Mouse (Mus musculus) limb, embryonic 13.5 days (tissue): Measurements from ENCODE around the gene Vdr. TPM values are rescaled to one million over a fixed set of nuclear protein-coding genes. Genes with fewer than 3 reads are reported as not detected.

Experiments
- ATAC-seq: fragments of 200-750 bp; cut with Nextera tagmentation; 2 replicates; pipeline ENCODE4 v1.8.0; 2017; ENCODE audit warnings: low read depth, moderate number of reproducible peaks, moderate TSS enrichment; ENCODE audit not compliant: low FRiP score
- H3K27ac ChIP-seq: fragments of 300-500 bp; sonication (generic); 2 replicates; pipeline ENCODE4 v1.5.1; 2015; ENCODE audit warnings: inconsistent platforms, mild to moderate bottlenecking, moderate library complexity
- H3K27me3 ChIP-seq: fragments of 300-500 bp; sonication (generic); 2 replicates; pipeline ENCODE4 v1.6.1; 2015; ENCODE audit warnings: mild to moderate bottlenecking, inconsistent platforms
- H3K36me3 ChIP-seq: fragments of 300-500 bp; sonication (generic); 2 replicates; pipeline ENCODE4 v1.6.1; 2015; ENCODE audit warnings: inconsistent platforms, mild to moderate bottlenecking, moderate library complexity
- H3K4me1 ChIP-seq: fragments of 300-500 bp; sonication (generic); 2 replicates; pipeline ENCODE4 v1.6.1; 2015; ENCODE audit warnings: inconsistent platforms
- H3K4me2 ChIP-seq: fragments of 300-500 bp; sonication (generic); replicated peaks from 2 replicates; pipeline ENCODE4 v1.6.1; 2015; ENCODE audit warnings: inconsistent platforms, mild to moderate bottlenecking, moderate library complexity
- H3K4me3 ChIP-seq: fragments of 300-500 bp; sonication (generic); 2 replicates; pipeline ENCODE4 v1.5.1; 2015; ENCODE audit warnings: moderate library complexity, mild to moderate bottlenecking, inconsistent platforms
- H3K9ac ChIP-seq: fragments of 300-500 bp; sonication (generic); 2 replicates; pipeline ENCODE4 v1.6.1; 2015; ENCODE audit warnings: mild to moderate bottlenecking, inconsistent platforms
- H3K9me3 ChIP-seq: fragments of 300-500 bp; sonication (generic); 2 replicates; pipeline ENCODE4 v1.6.1; 2016; ENCODE audit warnings: inconsistent platforms
- WGBS: fragments of 180-500 bp; shearing (Covaris S2); methylation state at CpG from one replicate; pipeline ENCODE4 v1.1.7; 2015; 5-methylcytosine and 5-hydroxymethylcytosine counted together
- polyA plus RNA-seq: library from polyadenylated mRNA; unstranded; fragments of >200 nt; fragmentation: Nextera tagmentation; extraction: Ambion mirVana; gene quantifications from 2 replicates; pipeline ENCODE4 v1.2.1, GENCODE M21; 2015

Gene Vdr
- polyA plus RNA-seq, 1 experiment from 2014 or later = 1.0 TPM

GRCm38 (mm10) chr15:97812126-97812525 lies 98.3 kb downstream of the Vdr start:
- H3K27ac ChIP-seq = no peak overlapping the region

GRCm38 (mm10) chr15:97811307-97811706 lies 99.1 kb downstream of the Vdr start:
- Histone ChIP-seq H3K9ac (no peak overlapping the region), H3K4me1 (peaks cover 31% of the 10 kb centered on the region), H3K4me3 (no peak overlapping the region), H3K27me3 (no peaks in the 10 kb centered on the region), H3K4me2 (no peak overlapping the region), H3K36me3 (peaks cover 52% of the 10 kb centered on the region), H3K9me3 (no peaks in the 10 kb centered on the region), H3K27ac (no peak overlapping the region)
- no peak for ATAC-seq
- 87% methylated on average over 9 of the region's 9 CpGs for WGBS

More at GRCm38 (mm10) chr15:97812126-97812525, 98.3 kb downstream of the Vdr start:
- no peak for ATAC-seq
- H3K36me3 ChIP-seq = peaks cover 44% of the 10 kb centered on the region
- no peaks in the 10 kb centered on the region for H3K9me3 ChIP-seq
- no peak overlapping the region for H3K9ac ChIP-seq
- peaks cover 31% of the 10 kb centered on the region for H3K4me1 ChIP-seq
- H3K4me2 ChIP-seq = no peak overlapping the region
- H3K4me3 ChIP-seq = no peak overlapping the region
- WGBS = 83% methylated on average over 6 of the region's 6 CpGs
- no peaks in the 10 kb centered on the region for H3K27me3 ChIP-seq

- H3K27me3 ChIP-seq = no peaks in the 10 kb centered on the region
- ATAC-seq = no peak
- no peak overlapping the region for H3K4me3 ChIP-seq
- 91% methylated on average over 5 of the region's 5 CpGs for WGBS
- no peak overlapping the region for H3K27ac ChIP-seq
- H3K36me3 ChIP-seq = peaks cover 54% of the 10 kb centered on the region
- H3K9ac ChIP-seq = no peak overlapping the region
- H3K4me1 ChIP-seq = peaks cover 31% of the 10 kb centered on the region
- no peaks in the 10 kb centered on the region for H3K9me3 ChIP-seq
- no peak overlapping the region for H3K4me2 ChIP-seq
Observed at GRCm38 (mm10) chr15:97810399-97810798, 100.0 kb downstream of the Vdr start.

GRCm38 (mm10) chr15:97809942-97810341 lies 100.5 kb downstream of the Vdr start:
- H3K27me3 ChIP-seq = no peaks in the 10 kb centered on the region
- H3K9ac ChIP-seq = no peak overlapping the region
- no peak overlapping the region for H3K4me2 ChIP-seq
- WGBS = 83% methylated on average over 5 of the region's 5 CpGs
- no peak for ATAC-seq
- H3K4me3 ChIP-seq = no peak overlapping the region
- H3K4me1 ChIP-seq = peaks cover 28% of the 10 kb centered on the region
- H3K9me3 ChIP-seq = no peaks in the 10 kb centered on the region
- no peak overlapping the region for H3K27ac ChIP-seq
- H3K36me3 ChIP-seq = peaks cover 58% of the 10 kb centered on the region

- H3K27me3 ChIP-seq = no peaks in the 10 kb centered on the region
- H3K9ac ChIP-seq = no peak overlapping the region
- no peak overlapping the region for H3K4me3 ChIP-seq
- no peak overlapping the region for H3K4me2 ChIP-seq
- WGBS = 77% methylated on average over 14 of the region's 14 CpGs
- H3K9me3 ChIP-seq = no peaks in the 10 kb centered on the region
- H3K27ac ChIP-seq = no peak overlapping the region
- ATAC-seq = no peak
- peaks cover 23% of the 10 kb centered on the region for H3K4me1 ChIP-seq
- H3K36me3 ChIP-seq = peaks cover 62% of the 10 kb centered on the region
Observed at GRCm38 (mm10) chr15:97809206-97809605, 101.2 kb downstream of the Vdr start.

GRCm38 (mm10) chr15:97808532-97808931 lies 101.9 kb downstream of the Vdr start:
- no peak for ATAC-seq
- Histone ChIP-seq H3K27ac (no peak overlapping the region), H3K4me1 (peaks cover 16% of the 10 kb centered on the region), H3K4me2 (no peak overlapping the region), H3K9me3 (no peaks in the 10 kb centered on the region), H3K4me3 (no peak overlapping the region), H3K27me3 (no peaks in the 10 kb centered on the region), H3K36me3 (peaks cover 62% of the 10 kb centered on the region), H3K9ac (no peak overlapping the region)
- 84% methylated on average over 14 of the region's 14 CpGs for WGBS

GRCm38 (mm10) chr15:97807867-97808266 lies 102.6 kb downstream of the Vdr start:
- no peak for ATAC-seq
- WGBS = 70% methylated on average over 12 of the region's 12 CpGs
- H3K36me3 ChIP-seq = peaks cover 62% of the 10 kb centered on the region

More at GRCm38 (mm10) chr15:97807867-97808266, 102.6 kb downstream of the Vdr start:
- H3K9ac ChIP-seq = no peak overlapping the region
- peaks cover 11% of the 10 kb centered on the region for H3K4me1 ChIP-seq
- no peak overlapping the region for H3K27ac ChIP-seq
- H3K27me3 ChIP-seq = no peaks in the 10 kb centered on the region
- H3K9me3 ChIP-seq = no peaks in the 10 kb centered on the region
- H3K4me3 ChIP-seq = no peak overlapping the region
- H3K4me2 ChIP-seq = no peak overlapping the region

Other genes starting within 250 kb of the Vdr start
- gene Rpap3, start 204.8 kb downstream of the Vdr start, polyA plus RNA-seq = 27.5 and 30.8 TPM in 2 replicates
- 2.7 and 3.0 TPM in 2 replicates for gene Endou, start 179.3 kb downstream of the Vdr start, polyA plus RNA-seq
- gene Rapgef3, start 142.7 kb downstream of the Vdr start, polyA plus RNA-seq = 10.9 and 11.2 TPM in 2 replicates
- 39.5 and 41.7 TPM in 2 replicates for gene Slc48a1, start 132.1 kb downstream of the Vdr start, polyA plus RNA-seq
- 32.6 and 34.8 TPM in 2 replicates for gene Hdac7, start 66.1 kb downstream of the Vdr start, polyA plus RNA-seq
- gene Tmem106c, start 53.6 kb upstream of the Vdr start, polyA plus RNA-seq = 35.9 and 37.9 TPM in 2 replicates
- 706 and 829 TPM in 2 replicates for gene Col2a1, start 94.1 kb upstream of the Vdr start, polyA plus RNA-seq
- 56.0 and 56.7 TPM in 2 replicates for gene Pfkm, start 182.0 kb upstream of the Vdr start, polyA plus RNA-seq
- gene Senp1, start 183.1 kb upstream of the Vdr start, polyA plus RNA-seq = 37.0 and 38.8 TPM in 2 replicates